Mouse (Mus musculus) heart, adult 9 months (tissue): ENCODE results near the gene Atg13.
"Not testable (repeated sequence)": the region's sequence is repeated elsewhere in the genome, so short reads cannot be mapped to it uniquely, and the experiment has no call there.

Experiments
- DNase-seq, 2 experiments: peaks; one replicate each; pipeline ENCODE4 v3.0.0; 2022; ENCODE audit warnings: low spot score in 2 of 2

The Atg13 gene

GRCm38 (mm10) chr2:91710272-91711234 is at the start of gene Atg13, which contains the start of gene Harbi1:
Gene Atg13, minus strand, starts transcription at chr2:91710576.
Gene Harbi1, plus strand, starts transcription at chr2:91710852.
- DNase-seq: peak; percentile 88 to 91

GRCm38 (mm10) chr2:91749811-91750261 is 39.5 kb upstream of the Atg13 start:
- DNase-seq: peak; percentile 68 to 76

DNA sequence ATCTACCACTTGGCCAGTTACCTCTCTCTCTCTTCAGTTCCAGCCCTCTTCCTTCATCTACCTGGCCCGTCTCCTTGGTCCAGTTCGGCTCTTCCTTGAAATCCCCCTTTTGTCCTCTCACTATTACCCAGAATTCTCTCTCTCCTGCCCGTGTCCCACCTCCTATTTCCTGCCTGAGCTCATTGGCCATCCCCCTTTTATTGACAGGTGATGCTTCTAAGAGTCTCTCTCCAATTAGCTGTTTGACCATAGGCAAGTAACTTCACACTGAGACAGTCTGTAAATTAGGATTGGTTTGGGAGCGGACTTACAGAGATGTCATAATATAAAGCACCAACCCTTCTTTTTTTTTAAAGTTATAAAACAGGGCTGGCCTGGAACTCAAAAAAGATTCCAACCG is 34.3 kb upstream of the Atg13 start:
- DNase-seq: no peak

DNA sequence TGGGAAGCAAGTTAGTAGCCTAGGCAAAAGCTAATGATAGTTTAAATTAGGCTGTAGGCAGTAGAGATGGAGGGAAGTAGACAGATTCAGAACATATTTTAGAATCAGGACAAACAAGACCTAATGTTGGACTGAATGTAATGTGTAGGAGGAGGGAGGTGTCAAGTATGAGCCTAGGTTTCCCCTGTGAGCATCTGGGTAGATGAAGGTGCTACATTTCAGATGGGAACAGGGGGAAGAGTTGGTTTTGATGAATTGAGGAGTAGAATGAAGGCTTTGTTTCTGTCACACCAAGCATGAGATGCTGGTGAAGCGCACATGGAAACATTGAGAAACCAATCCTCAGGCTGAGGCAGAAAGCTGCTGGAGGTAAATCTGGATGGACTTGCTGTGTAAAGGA is 29.2 kb upstream of the Atg13 start:
- DNase-seq: no peak

DNA sequence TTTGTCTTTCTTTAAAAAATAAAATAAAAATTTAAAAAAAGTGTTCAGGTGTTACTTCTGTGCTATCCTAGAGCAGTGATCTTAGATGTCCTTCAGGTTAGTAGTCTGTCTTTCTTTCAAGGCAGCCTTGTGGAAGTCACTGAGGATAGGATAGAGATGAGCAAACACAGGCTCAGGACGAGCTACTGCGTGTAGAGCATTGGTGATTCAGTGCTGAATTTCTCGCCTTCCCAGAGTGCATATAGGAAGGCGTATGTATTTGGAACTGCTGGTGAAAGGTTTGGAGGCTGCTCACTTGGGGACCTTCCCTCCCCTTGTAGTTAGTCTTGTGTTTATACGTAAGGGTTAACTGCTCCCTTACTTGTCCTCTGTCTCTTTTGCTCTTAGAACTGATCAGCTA is 24.8 kb upstream of the Atg13 start:
- DNase-seq: no peak

GRCm38 (mm10) chr2:91729971-91730821 is 19.8 kb upstream of the Atg13 start, which contains the start of gene Ambra1:
Gene Ambra1, plus strand, starts transcription at chr2:91730134.
- peak; percentile 76 to 90 for DNase-seq

DNA sequence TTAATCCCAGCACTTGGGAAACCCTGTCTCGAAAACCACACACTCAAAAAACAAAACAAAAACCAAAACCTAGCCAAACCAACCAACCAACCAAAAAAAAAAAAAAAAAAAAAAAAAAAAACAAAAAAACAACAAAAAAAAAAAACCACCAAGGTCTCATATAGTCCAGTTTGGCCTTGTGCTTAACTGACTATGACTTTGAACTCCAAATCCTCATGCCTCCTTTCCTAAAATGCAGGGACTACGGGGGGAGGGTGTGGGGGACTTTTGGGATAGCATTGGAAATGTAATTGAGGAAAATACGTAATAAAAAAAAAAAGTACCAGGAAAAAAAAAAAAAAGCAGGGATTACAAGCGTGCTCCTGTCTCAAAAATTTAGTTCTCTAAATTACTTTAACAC is 19.2 kb upstream of the Atg13 start:
- DNase-seq: no peak

DNA sequence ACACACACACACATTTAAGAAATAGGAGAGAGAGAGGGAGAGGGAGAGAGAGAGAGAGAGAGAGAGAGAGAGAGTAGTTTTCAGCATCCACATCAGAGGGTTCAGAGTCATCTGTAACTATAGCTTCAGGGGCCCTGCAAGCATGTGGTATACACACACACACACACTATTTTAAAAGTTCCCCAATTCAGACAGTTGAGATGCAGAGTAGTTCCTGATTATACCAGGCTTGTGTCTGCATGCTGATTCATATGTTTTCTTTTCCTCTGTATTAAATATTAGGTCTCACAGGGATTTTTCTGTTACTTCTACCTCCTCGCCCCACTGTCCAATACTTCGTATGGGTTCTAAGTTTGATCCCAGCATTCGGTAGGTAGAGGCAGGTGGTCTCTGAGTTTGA is 16.6 kb upstream of the Atg13 start:
- DNase-seq: no peak

GRCm38 (mm10) chr2:91725476-91725875 is 15.1 kb upstream of the Atg13 start:
- DNase-seq: not testable (repeated sequence)

- no peak for DNase-seq
Measured at GRCm38 (mm10) chr2:91724716-91725115, 14.3 kb upstream of the Atg13 start.

DNA sequence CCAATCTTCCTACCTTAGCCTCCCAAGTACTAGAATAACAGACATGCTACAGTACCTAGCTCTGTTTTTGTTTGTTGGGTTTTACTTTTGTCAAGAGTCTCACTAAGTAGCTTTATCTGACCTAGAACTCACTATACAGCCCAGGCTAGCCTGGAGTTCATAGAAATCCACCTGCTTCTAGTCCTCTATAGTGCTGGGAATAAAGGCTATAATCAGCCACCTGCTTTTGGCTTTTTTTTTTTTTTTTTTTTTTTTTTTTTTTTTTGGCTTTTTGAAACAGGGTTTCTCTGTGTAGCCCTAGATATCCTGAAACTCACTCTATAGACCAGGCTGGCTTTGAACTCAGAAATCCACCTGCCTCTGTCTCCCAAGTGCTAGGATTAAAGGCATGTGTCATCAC is 13.6 kb upstream of the Atg13 start:
- no peak for DNase-seq

- DNase-seq: no peak
Measured at GRCm38 (mm10) chr2:91723382-91723781, 13.0 kb upstream of the Atg13 start.

- DNase-seq: no peak
Measured at GRCm38 (mm10) chr2:91718276-91718675, 7.9 kb upstream of the Atg13 start.

GRCm38 (mm10) chr2:91714921-91715320 is 4.5 kb upstream of the Atg13 start:
- DNase-seq: no peak

DNA sequence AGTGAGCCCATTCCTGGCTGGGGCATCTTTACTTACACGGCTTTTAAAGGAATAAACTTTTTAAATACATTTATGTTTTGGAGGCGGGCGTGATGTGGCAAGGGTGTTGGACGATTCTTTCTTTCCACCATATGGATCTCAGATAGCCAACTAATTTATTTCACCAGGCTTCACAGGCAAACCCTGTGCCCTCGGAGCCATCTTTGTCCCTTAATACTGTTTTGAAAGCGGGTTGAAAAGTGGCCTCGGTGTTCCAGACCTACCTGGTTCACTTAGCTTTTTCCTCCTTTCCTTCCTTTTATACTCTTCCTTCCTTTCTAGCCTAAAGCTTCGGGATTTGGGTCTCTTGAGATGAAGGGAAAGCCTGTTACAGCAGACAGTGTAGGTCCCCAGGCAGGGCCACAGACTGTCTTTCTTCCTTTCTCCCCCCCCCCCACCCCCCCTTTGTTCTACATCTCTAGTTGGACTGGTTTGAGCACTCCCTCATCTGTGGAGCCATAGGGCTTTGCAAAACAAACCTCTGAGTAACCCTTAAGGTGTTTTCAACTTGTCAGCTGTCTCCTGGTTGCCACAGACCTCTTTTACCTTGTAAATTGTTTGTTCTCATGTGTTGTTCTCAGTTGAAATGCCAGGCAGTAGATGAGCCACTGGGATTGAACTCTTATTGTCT is 1.0 kb upstream of the Atg13 start:
- DNase-seq: no peak

DNA sequence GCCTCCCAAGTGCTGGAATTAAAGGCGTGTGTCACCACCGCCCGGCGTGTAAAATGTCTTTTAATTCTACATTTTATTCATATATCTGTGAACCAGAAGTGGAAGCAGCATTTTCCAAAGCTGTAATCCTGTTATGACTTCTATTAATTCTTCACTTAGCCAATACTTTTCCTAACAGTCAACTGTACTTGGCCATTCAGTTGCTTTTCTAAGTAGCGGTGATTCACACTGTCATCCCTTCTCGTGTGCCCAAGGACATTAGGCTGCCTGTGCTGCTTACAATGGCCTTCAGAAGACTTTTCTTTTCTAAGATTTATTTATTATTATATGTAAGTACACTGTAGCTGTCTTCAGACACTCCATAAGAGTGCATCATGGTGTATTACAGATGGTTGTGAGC is 2.0 kb downstream of the Atg13 start:
- no peak for DNase-seq

DNA sequence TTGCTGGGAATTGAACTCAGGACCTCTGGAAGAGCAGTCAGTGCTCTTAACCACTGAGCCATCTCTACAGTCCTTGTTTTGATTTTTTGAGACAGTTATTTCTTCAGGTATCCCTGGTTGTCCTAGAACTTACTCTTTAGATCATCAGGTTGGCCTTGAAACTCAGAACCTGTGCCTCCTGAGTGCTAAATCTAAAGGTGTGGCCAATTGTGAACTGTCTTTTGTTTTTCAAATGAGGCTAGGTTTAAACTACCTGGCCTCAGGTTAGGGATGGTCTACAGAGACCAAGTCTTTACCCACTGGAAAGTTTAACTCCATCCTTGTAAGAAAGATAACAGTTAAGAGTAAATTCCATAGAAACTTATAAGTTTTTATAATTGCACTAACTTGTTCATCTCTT is 3.9 kb downstream of the Atg13 start:
- no peak for DNase-seq

GRCm38 (mm10) chr2:91705736-91706135 is 4.6 kb downstream of the Atg13 start:
- no peak for DNase-seq

DNA sequence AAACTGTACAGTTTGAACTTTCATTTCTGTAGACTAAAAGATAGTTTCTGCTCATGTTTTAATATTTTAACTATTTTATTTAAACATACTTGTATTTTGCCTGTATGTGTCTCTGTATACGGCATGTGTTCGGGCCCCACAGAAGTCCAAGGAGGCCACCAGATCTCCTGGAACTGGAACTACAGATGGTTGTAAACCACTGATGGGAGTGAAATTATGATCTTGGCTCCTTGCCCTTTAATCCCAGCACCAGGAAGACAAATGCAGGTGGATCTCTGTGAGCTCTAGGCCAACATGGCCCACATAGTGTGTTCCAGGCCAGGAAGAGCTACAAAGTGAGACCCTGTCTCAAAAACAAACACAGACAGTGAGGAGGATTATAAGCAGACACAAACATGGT is 9.0 kb downstream of the Atg13 start:
- no peak for DNase-seq

GRCm38 (mm10) chr2:91699225-91699624 is 11.2 kb downstream of the Atg13 start:
- DNase-seq: peak in 1 of 2 experiments; percentile 22

DNA sequence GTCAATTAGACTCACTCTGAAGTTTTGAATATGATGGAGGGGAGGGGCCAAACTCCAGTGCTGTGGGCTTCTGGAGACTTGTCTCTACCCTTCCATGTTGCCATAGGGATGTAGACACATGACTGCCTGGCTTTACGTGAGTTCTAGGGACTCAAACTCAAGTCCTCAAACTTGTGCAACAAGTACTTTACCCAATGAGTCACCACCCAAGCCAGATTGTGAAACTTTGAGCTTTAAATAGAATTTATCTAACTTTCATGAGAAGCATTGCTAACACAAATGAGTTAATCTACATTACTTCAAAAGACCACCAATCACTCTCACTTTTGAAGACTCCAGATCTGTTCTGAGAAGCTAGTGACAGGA is 14.2 kb downstream of the Atg13 start:
- peak in 1 of 2 experiments; percentile 34 for DNase-seq
